Mouse (Mus musculus) embryonic stem cell, embryonic (primary cell): ENCODE measurements around the gene Tex13c3.
"Not testable (repeated sequence)": the region's sequence is repeated elsewhere in the genome, so short reads cannot be mapped to it uniquely, and the experiment has no call there.

Source experiments
- CTCF ChIA-PET, 4 experiments: fragments of 300-600 bp in 2 of 4; fragments of 350-600 bp in 2 of 4; sonication (Branson Sonifier 250); formaldehyde crosslinking; loops; one replicate each; lab custom pipeline; 2022; ENCODE audit warnings: inconsistent platforms in 2 of 4; lab: Charles Lee
- POLR2A ChIA-PET, 4 experiments: fragments of 300-600 bp in 2 of 4; fragments of 350-600 bp in 2 of 4; sonication (Branson Sonifier 250); formaldehyde crosslinking; loops; one replicate each; lab custom pipeline; 2022; ENCODE audit warnings: antibody characterized with exemption in 4 of 4, inconsistent platforms in 1 of 4; lab: Charles Lee

Gene Tex13c3

DNA sequence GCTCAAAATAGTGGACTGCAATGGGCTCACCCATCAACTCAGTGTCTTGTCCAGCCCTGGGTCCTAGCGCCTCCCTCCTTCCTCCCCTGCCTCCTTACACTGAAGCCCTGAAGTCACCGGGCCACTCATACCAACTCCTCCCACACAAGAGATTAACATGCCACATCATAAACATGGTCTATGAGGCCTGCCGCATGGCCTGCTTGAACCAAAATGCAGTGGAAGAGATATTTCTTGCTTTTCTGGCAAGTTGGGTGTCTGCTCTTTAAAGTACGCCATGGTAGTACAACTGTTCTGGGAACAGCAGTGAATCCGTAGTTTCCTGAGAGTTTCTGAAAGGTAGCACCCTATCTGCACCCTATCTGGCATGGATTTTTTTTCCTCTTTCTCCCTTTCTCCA lies at the start of gene Tex13c3:
TSS of gene Tex13c3 (minus strand) at position 101 of the 400 bp plus-strand sequence.
- POLR2A ChIA-PET, CTCF ChIA-PET: not testable (repeated sequence)

GRCm38 (mm10) chrX:19489731-19490130 lies 8.6 kb upstream of the Tex13c3 start:
- ChIA-PET CTCF (no interaction called here), POLR2A (no interaction called here)
